Mouse (Mus musculus) monocyte, adult 2 months (primary cell): Measurements from ENCODE around the gene Dad1.

Experiments
- DNase-seq, 2 experiments: peaks; one replicate each; pipeline ENCODE4 v3.0.0; 2022; ENCODE audit warnings: low spot score in 2 of 2, low read depth in 1 of 2

Dad1 gene

DNA sequence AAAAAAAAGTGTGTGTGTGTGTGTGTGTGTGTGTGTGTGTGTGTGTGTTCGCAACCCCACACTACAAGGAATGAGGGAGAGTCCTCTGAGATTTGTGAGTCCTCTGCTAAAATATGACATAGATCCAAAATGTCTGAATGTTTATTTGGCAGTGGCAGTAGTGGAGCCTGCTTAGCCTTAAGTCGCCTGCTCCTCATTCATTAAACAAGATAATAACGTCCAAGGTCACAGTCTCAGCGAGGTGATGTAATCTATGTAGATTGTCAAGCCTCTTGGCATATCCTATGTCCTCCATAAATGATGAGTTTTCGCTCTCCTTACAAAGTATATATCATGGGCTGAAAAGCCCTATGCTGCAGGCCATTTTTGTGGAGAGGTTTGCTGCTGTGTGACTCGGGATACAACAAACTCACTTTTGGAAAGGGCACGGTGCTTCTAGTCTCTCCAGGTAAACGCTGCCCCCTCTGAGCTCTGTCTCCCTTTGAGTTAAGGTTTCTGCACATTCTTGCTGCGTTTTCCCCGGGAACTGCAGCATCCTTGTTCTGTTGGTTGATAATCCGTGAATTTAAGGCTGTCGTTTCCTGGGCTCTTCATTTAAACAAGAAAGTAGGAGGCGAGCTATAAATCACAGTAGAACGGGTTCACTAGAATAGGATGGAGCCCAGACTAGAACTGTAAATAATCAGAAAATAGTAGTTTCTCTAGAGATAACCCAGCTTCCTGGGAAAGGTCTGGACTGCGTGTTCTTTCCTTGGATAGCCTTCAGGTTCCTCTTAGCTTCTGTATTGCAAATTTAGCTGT, 47.0 kb downstream of the Dad1 start:
- no peak for DNase-seq

DNA sequence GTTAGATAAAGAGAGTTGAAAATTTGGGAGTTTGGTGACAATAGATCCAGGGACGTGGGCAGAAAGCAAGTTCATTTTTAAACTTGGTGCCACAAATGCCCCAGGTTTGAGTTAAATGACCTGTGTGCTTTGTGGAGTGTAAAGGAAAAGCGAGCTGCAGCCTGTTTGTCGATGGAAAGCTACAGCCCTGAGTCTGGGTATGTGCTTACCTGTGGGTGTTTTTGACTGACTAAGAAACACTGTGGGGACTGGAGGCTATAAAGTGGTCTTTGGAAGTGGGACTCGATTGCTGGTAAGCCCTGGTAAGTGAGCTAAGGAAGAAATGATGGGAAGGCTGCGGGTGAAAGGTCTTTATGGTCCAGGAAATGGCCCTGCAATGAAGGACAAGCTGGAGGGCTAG, 47.6 kb downstream of the Dad1 start:
- no peak for DNase-seq

DNA sequence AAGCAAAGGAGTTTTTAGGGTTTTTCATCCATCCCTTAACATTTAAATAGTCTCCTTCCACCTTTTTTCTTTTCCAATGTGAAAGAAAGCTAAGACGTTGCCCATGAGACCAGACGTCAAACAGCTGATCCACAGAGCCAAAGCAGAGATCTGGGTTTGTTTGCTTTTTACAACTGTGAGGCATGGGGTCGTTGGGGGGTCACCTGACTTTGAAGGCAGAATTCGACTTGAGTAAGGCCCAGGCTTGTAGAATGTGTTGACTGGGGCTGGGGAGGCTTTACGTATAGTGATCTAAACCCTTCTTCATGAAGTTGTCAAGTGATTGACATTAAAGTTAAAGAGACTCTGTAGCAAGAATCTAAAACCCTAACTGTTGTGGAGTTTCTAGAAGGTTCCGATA, 48.0 kb downstream of the Dad1 start:
- DNase-seq: no peak

DNA sequence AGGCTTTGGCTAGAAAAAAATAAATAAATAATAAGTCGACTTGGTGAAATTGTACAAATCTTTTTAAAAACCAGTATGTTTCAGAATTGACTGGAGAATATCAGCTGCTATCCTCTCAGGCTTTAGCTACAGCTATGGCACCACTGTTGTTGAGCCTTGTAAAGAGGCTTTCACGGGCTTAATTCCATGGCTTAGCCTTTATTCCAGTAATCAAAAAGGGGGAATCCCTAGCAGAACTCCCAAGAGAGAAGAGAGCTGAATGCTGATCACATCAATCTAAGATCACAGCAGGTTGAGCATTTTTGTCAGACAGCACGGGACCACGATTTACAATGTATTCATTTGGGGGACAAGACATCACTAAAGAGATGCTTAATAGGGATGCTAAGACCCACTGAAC, 49.1 kb downstream of the Dad1 start:
- no peak for DNase-seq

DNA sequence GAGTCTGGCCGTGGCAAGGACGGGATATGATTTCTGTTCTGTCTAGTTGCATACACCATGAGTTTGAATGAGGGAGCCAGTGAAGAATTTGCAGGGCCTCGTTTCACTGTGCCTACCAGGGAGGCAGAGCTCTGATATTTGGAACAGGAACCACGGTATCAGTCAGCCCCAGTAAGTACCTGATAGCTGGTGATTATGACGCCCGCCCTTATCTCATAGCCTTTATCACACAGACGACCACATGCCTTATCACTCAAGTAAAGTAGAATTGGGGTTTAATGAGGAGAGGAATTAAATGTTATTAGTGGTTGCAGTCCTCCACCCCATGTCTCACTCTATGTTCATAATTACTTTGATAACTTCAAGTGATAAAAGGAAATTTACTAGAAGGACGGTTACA, 49.6 kb downstream of the Dad1 start:
- no peak for DNase-seq

DNA sequence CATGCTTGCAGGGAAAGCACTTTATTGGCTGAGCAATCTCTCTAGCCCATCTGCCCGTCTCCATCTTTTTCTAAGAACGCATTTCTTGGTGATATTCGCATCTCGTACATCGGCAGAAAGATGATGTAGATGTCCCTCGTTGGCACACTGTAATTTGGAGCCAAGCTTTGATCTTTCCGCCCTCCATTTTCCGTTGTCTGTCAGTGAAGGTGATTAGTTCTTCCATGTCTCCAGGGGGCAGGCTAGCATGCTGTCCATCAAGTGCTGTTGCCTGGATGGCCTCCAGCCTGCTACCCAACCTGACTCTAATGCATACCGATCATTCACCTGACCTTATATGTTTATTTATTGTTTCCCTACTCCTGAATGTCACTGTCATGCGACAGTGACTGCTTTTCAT, 50.1 kb downstream of the Dad1 start:
- no peak for DNase-seq

DNA sequence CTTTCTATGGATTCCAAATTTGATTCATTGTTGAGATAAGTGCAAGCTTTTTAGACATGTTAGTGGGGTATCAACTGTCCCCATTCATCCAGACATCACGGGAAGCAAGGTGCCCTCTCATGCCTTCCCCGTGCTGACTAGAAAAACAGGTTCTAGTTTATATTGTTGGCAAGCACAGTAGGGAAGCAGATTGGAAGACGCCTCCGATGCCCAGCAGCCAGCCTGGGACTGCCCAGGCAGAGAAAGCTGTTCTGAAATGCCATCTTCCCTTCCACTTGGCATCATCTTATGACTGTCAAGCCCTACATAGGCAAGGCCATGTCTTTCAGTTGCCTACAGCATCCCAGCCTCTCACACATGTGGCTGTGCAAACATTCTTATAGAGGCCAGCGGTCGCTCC, 50.7 kb downstream of the Dad1 start:
- DNase-seq: no peak

DNA sequence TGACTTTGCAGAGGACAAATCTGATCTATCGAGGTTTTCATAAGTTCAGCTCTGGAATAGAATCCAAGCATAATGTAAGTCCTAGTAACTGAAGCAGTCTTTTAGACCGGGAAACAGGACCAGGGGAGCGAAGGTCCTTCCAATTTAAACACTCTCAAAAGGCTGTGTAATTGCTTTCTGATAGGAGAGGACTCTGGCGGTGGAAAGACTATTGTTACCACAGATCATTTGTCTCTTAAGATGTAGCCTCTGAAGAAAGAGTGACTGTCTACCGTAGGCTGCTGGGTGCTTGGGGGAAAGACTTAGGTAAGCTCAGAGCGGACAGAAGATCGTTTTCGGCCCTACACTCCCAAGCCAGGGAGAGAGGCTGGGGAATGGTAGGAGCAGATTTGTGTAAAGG, 53.5 kb downstream of the Dad1 start:
- DNase-seq: no peak

DNA sequence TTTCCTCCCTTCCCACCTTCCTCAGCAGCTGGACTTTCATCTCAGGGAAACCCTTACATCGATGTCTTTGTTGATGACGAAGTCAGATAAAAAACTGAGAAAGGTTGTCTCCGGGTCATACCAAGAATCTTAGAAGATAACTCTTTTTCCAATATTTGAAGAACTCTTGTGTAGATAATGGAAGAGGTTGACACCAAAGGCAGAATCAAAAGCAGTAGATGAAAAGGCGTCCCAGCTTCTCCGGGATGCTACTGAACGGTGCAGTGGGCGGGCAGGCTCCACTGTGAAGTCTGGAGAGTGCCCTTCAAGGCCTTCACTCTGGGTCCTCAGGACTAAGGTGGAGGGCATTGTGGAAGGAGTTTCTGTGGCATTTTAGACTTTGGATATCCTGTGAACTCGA, 54.2 kb downstream of the Dad1 start:
- DNase-seq: no peak

DNA sequence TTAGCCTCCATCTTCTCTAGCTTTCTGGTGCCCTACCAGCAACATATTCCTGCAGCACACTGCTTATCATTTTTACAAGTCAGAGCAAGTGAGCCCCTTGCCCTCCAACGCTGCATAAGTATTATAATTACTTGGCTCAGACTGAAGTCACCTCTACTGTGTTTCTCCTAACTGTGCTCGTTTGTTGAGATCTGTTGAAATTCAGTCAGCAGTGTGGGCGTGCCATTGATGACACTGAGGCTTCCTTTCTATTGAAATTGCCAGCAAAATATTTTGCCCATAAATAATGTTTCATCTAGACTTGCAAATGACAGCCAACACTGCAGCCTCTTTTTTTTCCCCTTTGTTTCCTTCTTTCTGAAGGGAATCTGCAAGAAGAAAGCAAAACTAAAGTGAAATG, 56.2 kb downstream of the Dad1 start:
- DNase-seq: no peak

DNA sequence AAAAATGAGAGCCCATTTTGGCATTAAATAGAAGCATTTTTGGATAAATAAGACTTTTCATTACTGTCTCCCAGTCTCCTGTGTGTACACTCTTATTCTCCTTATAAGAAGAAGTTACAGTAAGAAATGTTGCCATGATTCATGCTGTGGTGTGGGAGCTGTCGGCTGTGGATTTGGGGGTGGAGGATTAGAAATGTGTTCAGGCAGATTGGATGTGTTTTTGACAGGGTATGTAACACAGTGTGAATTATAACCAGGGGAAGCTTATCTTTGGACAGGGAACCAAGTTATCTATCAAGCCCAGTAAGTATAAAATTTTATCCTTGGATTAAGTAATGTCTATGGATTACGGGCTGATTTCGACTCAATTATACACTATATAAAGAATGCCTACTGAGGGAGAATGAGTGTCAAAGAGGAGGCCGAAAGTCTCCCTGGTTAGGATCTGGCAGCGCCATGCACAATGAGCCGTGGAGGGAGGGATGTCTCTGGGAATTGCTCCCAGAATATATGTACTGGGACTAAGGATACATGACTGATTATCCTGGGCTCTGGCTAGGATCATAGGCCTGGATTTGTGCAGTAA, 58.0 kb downstream of the Dad1 start:
- no peak for DNase-seq

DNA sequence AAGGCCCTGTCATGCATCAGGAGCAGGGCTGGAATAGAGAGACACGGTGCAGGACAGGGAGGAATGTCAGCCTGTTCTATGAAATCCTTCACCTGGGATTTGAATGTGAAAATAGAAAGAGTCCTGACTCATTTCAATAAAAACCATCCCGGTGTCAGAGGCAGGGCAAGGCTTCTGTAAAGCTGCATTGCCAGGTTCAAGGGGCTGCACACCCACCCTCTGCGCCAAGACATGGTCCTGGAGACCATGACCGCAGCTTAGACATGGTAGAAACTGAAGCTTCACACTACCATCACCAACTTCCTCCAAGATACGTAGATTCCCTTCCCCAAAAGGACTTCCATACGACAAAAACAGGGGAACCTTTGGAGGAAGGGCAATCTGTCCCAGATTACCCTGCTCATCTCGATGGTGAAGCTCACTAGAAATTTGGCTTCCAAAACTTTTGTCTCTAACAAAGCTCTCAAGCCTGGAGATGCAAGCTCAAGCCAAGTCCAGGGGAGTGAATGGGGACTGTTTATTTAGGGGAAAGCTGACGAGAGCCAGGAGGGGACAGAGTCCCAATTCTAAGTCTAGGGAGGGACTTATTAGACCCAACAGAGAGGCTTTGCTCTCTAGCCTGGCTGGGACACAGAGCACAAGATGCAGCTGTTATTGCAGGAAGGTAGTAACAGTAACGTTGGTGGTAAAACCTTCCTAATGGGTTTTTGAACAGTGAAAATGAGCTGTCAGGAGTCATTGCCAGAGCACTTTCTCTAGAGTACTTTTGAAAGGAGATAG, 60.4 kb downstream of the Dad1 start:
- no peak for DNase-seq

DNA sequence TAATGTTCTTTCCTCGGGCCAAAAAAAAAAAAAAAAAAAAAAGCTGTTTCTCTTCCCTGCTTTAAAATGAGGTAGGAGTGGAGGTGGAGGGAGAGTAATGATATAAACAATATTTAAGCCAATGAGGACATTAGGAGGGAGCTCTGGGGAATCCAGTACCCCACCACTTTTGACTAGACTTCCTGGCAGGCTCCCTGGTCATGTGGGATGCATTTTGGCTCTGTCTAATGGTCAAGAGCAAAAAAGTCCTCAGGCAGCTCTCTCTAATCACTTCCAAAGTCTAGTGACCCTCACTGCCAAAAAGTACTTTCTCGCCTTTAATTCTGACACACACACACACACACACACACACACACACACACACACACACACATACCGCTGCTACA, 61.4 kb downstream of the Dad1 start:
- DNase-seq: no peak

DNA sequence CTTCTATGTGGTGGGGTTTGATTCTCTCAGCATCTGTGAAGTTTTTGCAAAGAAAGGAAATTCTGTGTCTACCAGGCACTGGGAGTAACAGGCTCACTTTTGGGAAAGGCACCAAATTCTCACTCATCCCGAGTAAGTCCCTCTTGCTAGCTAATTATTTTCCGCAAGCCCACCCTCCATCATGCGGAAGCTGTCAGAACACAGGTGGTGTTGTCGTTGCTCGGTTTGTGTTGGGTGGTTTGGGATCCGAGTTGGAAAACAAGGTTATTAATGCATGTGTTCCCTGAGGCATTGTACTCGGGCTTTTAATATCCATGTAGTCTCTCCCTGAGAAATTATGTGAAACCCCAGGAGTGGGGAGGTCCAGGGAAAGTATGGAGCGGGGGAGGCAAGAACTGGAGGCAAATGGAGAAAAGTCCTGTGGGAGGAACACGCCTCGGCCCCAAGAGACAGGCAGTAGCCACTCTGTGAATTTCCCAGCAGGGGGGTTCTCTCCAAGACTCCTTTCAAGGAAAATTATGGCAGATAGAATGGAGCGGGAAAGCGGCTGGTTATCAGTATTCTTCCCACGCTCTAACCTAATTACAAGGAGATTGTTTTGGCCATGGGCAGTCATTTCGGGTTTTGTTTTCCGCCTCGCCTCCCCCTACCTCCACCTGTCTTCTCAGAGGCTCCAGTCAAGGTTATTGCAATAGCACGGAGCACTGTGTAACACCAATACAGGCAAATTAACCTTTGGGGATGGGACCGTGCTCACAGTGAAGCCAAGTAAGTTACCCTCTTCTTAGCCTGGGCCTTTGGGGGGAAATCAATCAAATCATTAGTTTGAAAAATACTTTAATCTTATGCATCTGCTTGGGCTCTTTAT, 62.1 kb downstream of the Dad1 start:
- DNase-seq: no peak

DNA sequence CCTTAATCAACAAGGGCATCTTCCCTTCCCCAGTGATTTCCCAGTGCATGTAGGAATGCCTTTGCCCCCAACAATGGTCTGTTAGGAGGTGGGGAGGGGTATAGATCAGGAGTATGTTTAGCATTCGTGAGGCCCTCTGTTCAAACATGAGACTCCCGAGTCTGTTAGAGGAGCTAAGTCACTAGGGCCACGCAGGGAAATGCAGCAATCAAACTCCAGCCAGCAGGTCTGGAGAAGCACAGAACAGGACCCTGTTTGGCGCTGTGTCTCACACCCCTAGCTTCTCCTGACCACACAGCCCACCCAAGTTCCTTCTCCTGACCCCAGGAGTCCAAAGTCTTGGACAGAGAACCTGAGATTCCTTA, 62.9 kb downstream of the Dad1 start:
- no peak for DNase-seq

DNA sequence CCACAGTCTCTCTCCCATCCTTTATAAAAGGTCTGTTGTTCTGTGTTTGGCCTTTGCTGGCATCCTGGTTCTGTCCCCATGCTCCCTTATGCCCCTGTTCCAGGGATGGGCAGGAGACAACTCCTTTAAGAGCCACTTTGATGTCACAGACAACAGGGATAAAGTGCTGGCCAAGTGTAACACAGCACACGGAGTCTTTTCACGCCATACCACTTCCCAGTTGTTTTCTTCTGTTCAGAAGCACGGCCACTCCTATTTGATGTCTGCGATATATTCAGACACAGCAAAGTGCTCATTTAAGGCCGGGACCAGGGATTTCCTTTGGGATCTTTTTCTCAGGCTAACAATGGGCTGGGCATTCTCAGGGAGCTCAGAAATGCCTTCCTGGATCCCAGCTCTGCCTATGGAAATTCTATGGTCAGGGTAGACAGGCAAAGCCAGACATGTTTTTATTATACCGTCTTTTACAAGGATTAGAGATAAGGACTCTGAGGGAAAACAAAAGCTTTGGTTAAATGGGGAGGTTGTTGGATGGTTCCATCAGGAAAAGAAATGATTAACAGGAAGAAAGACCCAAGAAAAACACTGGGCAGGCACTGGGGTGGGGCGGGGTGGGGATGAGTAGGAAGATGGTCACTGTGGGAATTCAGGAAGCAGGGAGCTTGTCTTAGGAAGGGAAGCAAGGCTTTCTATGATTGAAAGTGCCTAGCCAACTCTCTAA, 63.4 kb downstream of the Dad1 start:
- DNase-seq: no peak

DNA sequence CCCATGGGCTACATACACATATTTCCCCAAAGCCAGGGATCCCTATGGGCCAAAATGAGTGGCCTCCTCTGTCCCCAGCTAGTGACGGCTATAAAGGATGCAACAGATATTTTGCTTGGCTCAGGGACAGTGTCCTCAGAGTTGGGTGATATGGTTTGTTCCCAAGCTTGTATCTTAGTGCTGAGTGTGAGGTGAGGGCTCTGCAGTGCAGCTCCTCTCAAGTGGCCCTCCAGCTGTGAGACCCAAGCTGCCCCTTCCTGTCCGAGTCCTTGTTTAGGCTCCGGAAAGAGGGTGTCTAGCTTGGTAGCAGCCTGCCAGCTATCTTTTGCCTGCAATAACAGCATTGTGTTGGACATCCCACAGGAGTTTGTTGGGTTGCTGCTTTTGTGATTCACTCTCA, 64.6 kb downstream of the Dad1 start:
- DNase-seq: no peak

DNA sequence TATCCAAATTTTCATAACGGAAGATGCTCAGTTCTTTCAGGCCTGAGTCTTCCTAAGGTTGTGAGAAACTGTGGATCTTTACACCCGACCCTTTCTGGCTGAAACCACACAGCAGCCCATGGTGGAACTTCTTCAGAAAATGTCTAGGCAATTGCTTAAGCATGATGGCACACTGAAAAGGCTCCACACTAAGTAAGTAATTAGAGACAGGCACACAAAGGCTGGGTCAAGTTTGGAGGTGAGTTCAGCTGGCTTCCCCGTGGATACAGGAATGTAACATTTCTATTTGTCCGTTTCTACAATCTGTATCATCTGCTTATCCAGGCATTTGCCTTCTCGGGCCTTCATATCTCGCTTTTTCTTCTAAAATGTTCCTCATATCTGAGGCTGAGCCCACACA, 66.7 kb downstream of the Dad1 start:
- no peak for DNase-seq
